Mouse (Mus musculus) spleen, adult 18-20 months (tissue): ENCODE measurements at regions not wholly inside any gene's neighbourhood (a gene's known extent, or its start where the extent isn't known, plus 50 kb on each side); places are given as distances from the start of the nearest gene placed in this dataset.

Experiments used
- DNase-seq, 2 experiments: peaks; one replicate each; pipeline ENCODE4 v3.0.0; 2022; ENCODE audit warnings: mixed read lengths in 2 of 2

GRCm38 (mm10) chr15:52570256-52570655 is 1314.5 kb upstream of the Gm7489 start:
- no peak for DNase-seq

DNA sequence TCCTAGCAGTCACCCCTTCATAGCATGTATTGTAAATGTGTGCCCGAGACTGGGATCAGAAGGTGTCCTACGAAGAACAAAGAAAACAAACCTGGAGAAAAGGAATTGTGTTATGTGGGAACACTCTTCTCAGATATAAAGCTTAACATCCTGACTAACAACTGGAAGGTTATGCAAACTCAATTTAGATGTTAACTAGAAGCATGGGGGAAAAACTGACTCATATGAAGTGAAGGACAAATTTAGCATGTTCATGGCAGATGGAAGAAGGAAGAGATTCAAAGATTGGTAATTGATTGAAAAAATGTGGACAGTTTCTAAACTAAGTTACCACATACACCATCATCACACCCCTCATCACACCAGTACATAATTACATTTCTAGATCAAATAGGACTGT is 1307.1 kb upstream of the Gm7489 start:
- no peak for DNase-seq

GRCm38 (mm10) chr15:52589391-52589790 is 1295.3 kb upstream of the Gm7489 start:
- DNase-seq, result no peak

DNA sequence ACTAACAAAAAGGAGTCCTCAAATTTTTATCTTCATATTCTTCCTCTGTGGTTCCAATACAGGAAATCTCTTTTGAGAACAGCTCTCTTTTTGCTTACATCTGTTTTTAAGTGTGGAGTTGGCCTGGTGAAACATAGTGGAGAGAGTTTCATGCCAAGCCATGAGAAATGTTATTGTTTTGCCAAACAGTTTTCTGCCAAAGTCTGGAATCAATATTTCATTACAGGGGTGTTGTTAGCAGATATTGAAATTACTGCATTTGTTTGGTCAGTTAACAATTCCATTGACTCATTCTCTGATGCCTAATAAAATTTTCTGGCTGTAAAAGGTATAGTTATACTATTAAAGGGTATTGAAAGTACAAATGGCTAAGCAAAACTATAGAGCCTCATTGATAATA is 1285.2 kb upstream of the Gm7489 start:
- DNase-seq, result no peak

- DNase-seq, result no peak
Measured at GRCm38 (mm10) chr15:52599957-52600356, 1284.7 kb upstream of the Gm7489 start.

DNA sequence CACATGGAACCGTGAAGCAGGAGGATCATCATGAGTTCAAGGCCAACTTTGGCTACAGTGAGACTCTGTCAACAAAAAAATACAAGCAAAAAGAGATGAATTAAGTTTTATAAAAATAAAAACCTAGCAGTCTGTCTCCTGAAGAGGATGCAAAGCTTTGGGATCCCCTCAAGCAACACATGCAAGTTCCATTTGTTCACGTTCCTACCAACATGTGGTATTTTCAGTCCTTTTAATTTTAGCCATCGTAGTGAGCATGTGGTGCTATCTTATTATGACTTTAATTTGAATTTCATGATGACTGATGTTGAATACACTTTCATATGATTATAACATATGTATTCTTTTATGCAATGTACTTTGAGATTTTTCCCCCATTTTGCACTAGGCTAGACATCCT is 1244.9 kb upstream of the Gm7489 start:
- DNase-seq, result no peak

GRCm38 (mm10) chr15:52645961-52646360 is 1238.7 kb upstream of the Gm7489 start:
- DNase-seq, result no peak

DNA sequence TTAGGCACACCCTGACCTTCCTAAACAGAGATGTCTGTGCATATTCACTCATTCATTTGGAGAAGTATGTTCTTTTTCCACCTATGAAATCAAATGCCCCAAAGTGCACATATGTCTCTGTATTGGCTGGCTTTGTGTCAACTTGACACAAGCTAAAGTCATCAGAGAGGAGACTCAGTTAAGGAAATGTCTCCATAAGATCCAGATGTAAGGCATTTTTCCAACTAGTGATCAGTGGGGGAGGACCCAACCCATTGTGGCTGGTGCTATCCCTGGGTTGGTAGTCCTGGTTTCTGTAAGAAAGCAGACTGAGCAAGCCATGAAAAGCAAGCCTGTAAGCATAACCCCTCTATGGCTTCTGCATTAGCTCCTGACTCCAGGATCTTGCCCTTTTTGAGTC is 1226.8 kb upstream of the Gm7489 start:
- DNase-seq, result no peak
